Mouse (Mus musculus) midbrain, embryonic 11.5 days (tissue): ENCODE results near the gene Znrf4. TPM values are rescaled to one million over a fixed set of nuclear protein-coding genes. Genes with fewer than 3 reads are reported as not detected.

ENCODE experiments used
- ATAC-seq: fragments of 200-750 bp; cut with Nextera tagmentation; 2 replicates; pipeline ENCODE4 v1.8.0; 2017; ENCODE audit warnings: moderate TSS enrichment, moderate library complexity; ENCODE audit not compliant: low FRiP score
- DNase-seq: peaks from one replicate; pipeline ENCODE4 v3.0.0; 2015; ENCODE audit warnings: low spot score; ENCODE audit errors: missing footprints
- H3K27ac ChIP-seq: fragments of 300-500 bp; sonication (generic); 2 replicates; pipeline ENCODE4 v1.5.1; 2014; ENCODE audit warnings: low read depth, low read length
- H3K27me3 ChIP-seq: fragments of 300-500 bp; sonication (generic); 2 replicates; pipeline ENCODE4 v1.6.1; 2014; ENCODE audit warnings: mild to moderate bottlenecking, low read length, moderate library complexity, mixed read lengths; ENCODE audit not compliant: control insufficient read depth, insufficient read depth
- H3K36me3 ChIP-seq: fragments of 300-500 bp; sonication (generic); 2 replicates; pipeline ENCODE4 v1.6.1; 2014; ENCODE audit warnings: mild to moderate bottlenecking, low read length, moderate library complexity, mixed read lengths; ENCODE audit not compliant: control insufficient read depth, insufficient read depth
- H3K4me1 ChIP-seq: fragments of 300-500 bp; sonication (generic); 2 replicates; pipeline ENCODE4 v1.6.1; 2014; ENCODE audit warnings: low read length; ENCODE audit not compliant: control insufficient read depth, insufficient read depth
- H3K4me2 ChIP-seq: fragments of 300-500 bp; sonication (generic); 2 replicates; pipeline ENCODE4 v1.6.1; 2014; ENCODE audit warnings: mild to moderate bottlenecking, moderate library complexity
- H3K4me3 ChIP-seq: fragments of 300-500 bp; sonication (generic); 2 replicates; pipeline ENCODE4 v1.5.1; 2014; ENCODE audit warnings: low read depth, low read length
- H3K9ac ChIP-seq: fragments of 300-500 bp; sonication (generic); 2 replicates; pipeline ENCODE4 v1.6.1; 2014; ENCODE audit warnings: low read length
- H3K9me3 ChIP-seq: fragments of 300-500 bp; sonication (generic); 2 replicates; pipeline ENCODE4 v1.6.1; 2016; ENCODE audit warnings: low read length; ENCODE audit not compliant: control insufficient read depth
- WGBS: fragments of 180-500 bp; shearing (Covaris S2); extraction: QIAGEN DNeasy Blood & Tissue Kit; methylation state at CpG from one replicate; pipeline ENCODE4 v1.1.7; 2014; 5-methylcytosine and 5-hydroxymethylcytosine counted together
- polyA plus RNA-seq: library from polyadenylated mRNA; unstranded; fragments of >200 nt; fragmentation: Nextera tagmentation; extraction: Ambion mirVana; gene quantifications from 2 replicates; pipeline ENCODE4 v1.2.1, GENCODE M21; 2014

Gene Znrf4
- polyA plus RNA-seq, 1 experiment from 2014 or later = not detected

- no peak overlapping the region for H3K4me3 ChIP-seq
- ATAC-seq (peak; percentile 90), DNase-seq (peak; percentile 87)
- no peaks in the 10 kb centered on the region for H3K36me3 ChIP-seq
- no peaks in the 10 kb centered on the region for H3K27me3 ChIP-seq
- H3K9me3 ChIP-seq = peaks cover 3% of the 10 kb centered on the region; the same call in 1 of the 2 replicates
- peak overlapping the region; percentile 86 for H3K27ac ChIP-seq
- H3K9ac ChIP-seq = no peak overlapping the region
- no peak overlapping the region; the same call in 1 of the 2 replicates for H3K4me2 ChIP-seq
- WGBS = 0% methylated on average over 9 of the region's 16 CpGs
- peaks cover 20% of the 10 kb centered on the region for H3K4me1 ChIP-seq
Observed at GRCm38 (mm10) chr17:56487441-56487888, 24.8 kb downstream of the Znrf4 start.

- Histone ChIP-seq H3K4me1 (peaks cover 20% of the 10 kb centered on the region), H3K4me2 (no peak overlapping the region), H3K36me3 (no peaks in the 10 kb centered on the region), H3K27me3 (no peaks in the 10 kb centered on the region), H3K9ac (no peak overlapping the region), H3K9me3 (no peaks in the 10 kb centered on the region), H3K4me3 (no peak overlapping the region), H3K27ac (no peak overlapping the region)
- DNase-seq (no peak), ATAC-seq (no peak)
- 91% methylated on average over 9 of the region's 9 CpGs for WGBS
Observed at GRCm38 (mm10) chr17:56485926-56486325, 26.3 kb downstream of the Znrf4 start.

- peaks cover 20% of the 10 kb centered on the region for H3K4me1 ChIP-seq
Observed at GRCm38 (mm10) chr17:56485118-56485517, 27.1 kb downstream of the Znrf4 start.

DNA sequence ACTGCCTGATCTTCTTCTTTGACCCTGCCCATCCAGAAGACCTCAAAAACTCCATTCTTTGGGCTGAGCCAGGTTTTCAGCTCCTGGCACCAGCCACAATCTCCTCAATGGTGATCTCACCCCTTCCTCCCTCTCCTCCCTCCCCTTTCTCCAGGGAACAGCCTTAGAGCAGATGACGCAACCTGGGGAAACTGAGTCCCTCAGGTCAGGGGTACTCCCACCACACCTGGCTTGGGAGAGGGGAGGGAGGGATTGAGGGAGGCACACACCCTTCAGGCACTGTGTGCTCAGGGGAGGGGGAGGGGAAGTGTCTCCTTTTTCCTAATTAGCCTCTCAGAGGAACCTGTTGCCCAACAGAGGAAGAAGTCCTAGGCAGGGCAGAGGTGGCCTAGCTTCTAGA lies 29.6 kb downstream of the Znrf4 start:
- peaks cover 10% of the 10 kb centered on the region for H3K4me1 ChIP-seq
- no peak overlapping the region for H3K4me3 ChIP-seq
- ATAC-seq (no peak), DNase-seq (no peak)
- H3K9me3 ChIP-seq = no peaks in the 10 kb centered on the region
- 82% methylated on average over 1 of the region's 1 CpGs for WGBS
- peaks cover 7% of the 10 kb centered on the region; the same call in 1 of the 2 replicates for H3K27me3 ChIP-seq
- H3K4me2 ChIP-seq = no peak overlapping the region
- H3K27ac ChIP-seq = no peak overlapping the region
- no peak overlapping the region for H3K9ac ChIP-seq
- no peaks in the 10 kb centered on the region for H3K36me3 ChIP-seq

More at GRCm38 (mm10) chr17:56485118-56485517, 27.1 kb downstream of the Znrf4 start:
- Histone ChIP-seq H3K9ac (no peak overlapping the region), H3K27ac (no peak overlapping the region), H3K4me3 (no peak overlapping the region), H3K27me3 (no peaks in the 10 kb centered on the region), H3K9me3 (no peaks in the 10 kb centered on the region), H3K36me3 (no peaks in the 10 kb centered on the region), H3K4me2 (no peak overlapping the region)
- no peak for DNase-seq
- no peak for ATAC-seq
- 82% methylated on average over 9 of the region's 9 CpGs for WGBS

- H3K36me3 ChIP-seq = no peaks in the 10 kb centered on the region
- no peak overlapping the region for H3K27ac ChIP-seq
- H3K4me2 ChIP-seq = no peak overlapping the region
- 13% methylated on average over 6 of the region's 6 CpGs for WGBS
- no peak overlapping the region for H3K9ac ChIP-seq
- DNase-seq = peak; percentile 97
- ATAC-seq = no peak
- H3K27me3 ChIP-seq = peaks cover 16% of the 10 kb centered on the region
- no peaks in the 10 kb centered on the region for H3K9me3 ChIP-seq
- peaks cover 9% of the 10 kb centered on the region for H3K4me1 ChIP-seq
- no peak overlapping the region for H3K4me3 ChIP-seq
Observed at GRCm38 (mm10) chr17:56479358-56479757, 32.9 kb downstream of the Znrf4 start.

- Histone ChIP-seq H3K4me1 (peaks cover 21% of the 10 kb centered on the region), H3K9me3 (no peaks in the 10 kb centered on the region), H3K36me3 (no peaks in the 10 kb centered on the region), H3K4me3 (no peak overlapping the region), H3K27ac (no peak overlapping the region), H3K4me2 (no peak overlapping the region), H3K27me3 (peaks cover 24% of the 10 kb centered on the region), H3K9ac (no peak overlapping the region)
- WGBS = 74% methylated on average over 11 of the region's 11 CpGs
- DNase-seq (no peak), ATAC-seq (no peak)
Observed at GRCm38 (mm10) chr17:56478191-56478611, 34.0 kb downstream of the Znrf4 start.

DNA sequence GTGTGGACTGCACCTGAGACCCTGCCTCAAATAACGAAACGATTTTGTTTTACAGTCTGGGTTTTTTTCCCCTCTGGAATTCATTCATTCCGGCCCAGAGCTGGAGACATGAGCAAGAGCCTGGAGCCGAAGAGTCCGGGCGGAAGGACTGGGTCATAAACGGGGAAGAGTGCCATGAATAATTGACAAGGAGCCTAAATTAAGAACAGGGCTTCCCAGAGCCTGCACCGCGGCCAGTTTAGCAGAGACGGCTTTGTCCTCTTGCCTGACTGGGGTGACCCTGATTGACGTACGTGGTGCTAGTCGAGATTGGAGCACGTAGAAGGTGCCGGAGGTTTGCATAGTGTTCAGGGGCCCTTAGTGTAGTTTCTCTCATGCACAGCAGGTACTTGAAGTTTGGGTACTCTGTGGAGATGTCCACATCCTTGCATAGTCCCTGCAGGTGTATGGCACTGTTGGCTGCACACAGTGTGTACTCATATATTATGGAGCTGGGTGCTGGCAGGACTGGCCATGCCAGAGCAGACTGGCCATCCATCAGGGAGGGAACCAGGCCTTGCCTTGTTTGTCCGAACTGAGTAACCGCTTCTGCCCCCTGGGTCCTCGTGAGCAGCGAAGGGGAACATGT lies 34.9 kb downstream of the Znrf4 start:
- H3K9me3 ChIP-seq = no peaks in the 10 kb centered on the region
- WGBS = 88% methylated on average over 19 of the region's 19 CpGs
- no peak overlapping the region for H3K4me3 ChIP-seq
- H3K4me1 ChIP-seq = peaks cover 30% of the 10 kb centered on the region
- no peak overlapping the region for H3K4me2 ChIP-seq
- no peak overlapping the region for H3K27ac ChIP-seq
- no peaks in the 10 kb centered on the region for H3K36me3 ChIP-seq
- peaks cover 29% of the 10 kb centered on the region for H3K27me3 ChIP-seq
- ATAC-seq = no peak
- H3K9ac ChIP-seq = no peak overlapping the region
- no peak for DNase-seq

DNA sequence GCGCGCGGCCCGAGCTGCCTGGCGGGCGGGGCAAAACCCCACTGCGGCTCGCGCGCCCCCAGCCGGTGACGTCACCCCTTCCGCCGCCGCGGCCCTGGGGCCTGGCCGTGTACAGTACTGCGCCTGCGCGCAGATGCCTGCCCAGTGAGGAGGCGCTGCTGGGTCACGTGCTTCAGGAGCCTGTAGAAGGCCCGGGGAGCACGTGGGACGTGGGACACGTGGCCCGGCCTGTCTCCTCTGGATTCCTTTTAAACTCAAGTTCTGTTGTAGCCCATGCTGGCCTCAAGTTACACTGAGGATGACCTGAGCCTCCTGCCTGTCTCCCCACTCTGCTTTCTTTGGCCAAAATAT lies 35.9 kb downstream of the Znrf4 start, which contains the start of gene Ptprs:
Ptprs (minus strand) TSS at position 82 of the 351 bp plus-strand sequence.
- H3K4me3 ChIP-seq = peak within 1 kb of the TSS; percentile 92
- H3K9ac ChIP-seq = peak within 1 kb of the TSS; percentile 98
- peak; percentile 99 for DNase-seq
- peaks cover 29% of the 10 kb centered on the region for H3K27me3 ChIP-seq
- H3K9me3 ChIP-seq = no peaks in the 10 kb centered on the region
- peak within 1 kb of the TSS; percentile 89 for H3K27ac ChIP-seq
- WGBS = 0% methylated on average over 27 of the region's 27 CpGs
- peak within 1 kb of the TSS; percentile 98 for H3K4me2 ChIP-seq
- no peaks in the 10 kb centered on the region for H3K36me3 ChIP-seq
- H3K4me1 ChIP-seq = peaks cover 34% of the 10 kb centered on the region
- ATAC-seq = peak; percentile 86

DNA sequence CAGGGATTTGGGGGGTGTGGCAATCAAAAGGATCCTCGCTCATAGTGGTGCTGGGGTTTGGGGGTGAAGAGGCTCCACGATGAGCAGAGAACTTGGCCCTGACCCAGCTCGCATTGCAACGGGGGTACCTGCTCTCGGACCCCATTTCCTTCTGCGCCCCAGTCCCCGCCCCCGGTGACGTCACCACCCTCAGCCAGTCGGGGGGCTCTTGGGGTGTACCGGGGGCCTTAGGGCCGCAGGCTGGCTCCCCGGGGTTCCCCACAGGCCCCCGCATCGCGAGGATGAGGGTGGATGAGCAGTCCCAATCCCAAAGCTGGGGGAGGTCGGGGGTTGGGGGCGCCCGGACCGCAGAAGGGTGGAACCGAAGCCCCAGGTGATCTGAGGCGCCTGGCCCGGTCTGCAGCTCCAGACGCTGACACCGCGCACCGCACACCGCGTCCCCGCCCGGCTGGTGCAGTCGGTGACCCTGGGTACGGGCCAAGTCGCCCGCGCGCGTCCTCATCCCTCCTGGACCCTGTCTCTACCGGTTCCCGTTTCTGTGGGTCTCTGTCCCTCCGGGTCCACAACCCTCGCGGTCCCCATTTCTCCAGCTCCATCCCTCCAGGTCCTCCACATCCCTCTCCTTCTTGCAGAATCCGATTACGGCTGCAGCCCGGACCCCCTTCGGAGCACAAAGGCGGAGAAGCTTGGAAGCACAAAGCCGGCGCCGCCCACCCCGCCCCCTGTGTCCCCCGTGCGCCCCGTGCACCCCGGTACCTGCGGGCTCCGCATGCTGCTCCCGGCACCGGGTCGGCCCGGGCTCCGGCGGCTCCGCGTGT lies 36.4 kb downstream of the Znrf4 start:
- Histone ChIP-seq H3K27ac (peak overlapping the region; percentile 89), H3K27me3 (peaks cover 29% of the 10 kb centered on the region), H3K9me3 (no peaks in the 10 kb centered on the region), H3K4me1 (peaks cover 37% of the 10 kb centered on the region), H3K36me3 (no peaks in the 10 kb centered on the region), H3K4me2 (peak overlapping the region; percentile 98), H3K9ac (peak overlapping the region; percentile 98), H3K4me3 (peak overlapping the region; percentile 92)
- ATAC-seq = peak; percentile 58
- 1% methylated on average over 57 of the region's 66 CpGs for WGBS
- DNase-seq = no peak
